Mouse (Mus musculus): ENCODE measurements around the gene Nt5m. TPM values are rescaled to one million over a fixed set of nuclear protein-coding genes. Genes with fewer than 3 reads are reported as not detected.

Nt5m gene
- polyA plus RNA-seq, 1 experiment = 99.5 TPM

DNA sequence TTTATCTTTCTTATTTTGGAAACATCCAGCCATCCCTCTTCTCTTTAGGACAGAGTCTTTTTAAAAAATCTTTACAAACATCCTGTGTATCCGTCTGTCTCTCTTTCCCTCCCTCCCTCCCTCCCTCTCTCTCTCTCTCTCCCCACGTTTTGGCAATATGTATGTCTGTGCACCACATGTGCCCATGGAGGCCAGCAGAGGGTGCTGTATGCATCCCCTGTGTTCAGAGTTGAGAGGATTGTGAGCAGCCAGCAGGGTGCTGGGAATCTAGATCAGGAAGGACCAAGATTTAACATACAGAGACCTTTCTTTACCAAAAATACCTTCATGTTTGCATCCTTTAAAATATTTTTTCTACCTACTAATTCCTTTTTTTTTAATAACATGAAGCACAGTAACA, 7.9 kb downstream of the Nt5m start:
- no peak overlapping the region for H3K4me3 ChIP-seq (replicated peaks; ENCODE audit: insufficient read depth, low read depth, low read length)
- 0% methylated on average over 2 of the region's 2 CpGs for WGBS
- H3K4me1 ChIP-seq (ENCODE audit: control insufficient read depth, insufficient read depth, low read length) = no peaks in the 10 kb centered on the region
- peak; percentile 57 to 71 for DNase-seq
- no peak overlapping the region for H3K27ac ChIP-seq (ENCODE audit: insufficient read depth, low read length)
- TF ChIP-seq POLR2A (IDR thresholded peaks at IDR 0.05; ENCODE audit: borderline replicate concordance, insufficient read depth, low read length) (no peak), CTCF (IDR thresholded peaks at IDR 0.05; ENCODE audit: borderline replicate concordance, insufficient read depth, low read depth, low read length) (peak; percentile 63)
- no peaks in the 10 kb centered on the region for H3K27me3 ChIP-seq (ENCODE audit: control insufficient read depth, insufficient read depth, low read length)

GRCm38 (mm10) chr11:59847891-59848884, 8.9 kb downstream of the Nt5m start:
- H3K27me3 ChIP-seq (ENCODE audit: control insufficient read depth, insufficient read depth, low read length) = no peaks in the 10 kb centered on the region
- TF ChIP-seq CTCF (IDR thresholded peaks at IDR 0.05; ENCODE audit: borderline replicate concordance, insufficient read depth, low read depth, low read length) (no peak), POLR2A (IDR thresholded peaks at IDR 0.05; ENCODE audit: borderline replicate concordance, insufficient read depth, low read length) (peak; percentile 64; the same call in 1 of the 2 replicates)
- under 1% methylated on average over 69 of the region's 69 CpGs for WGBS
- peak overlapping the region; percentile 77 for H3K27ac ChIP-seq (ENCODE audit: insufficient read depth, low read length)
- H3K4me1 ChIP-seq (ENCODE audit: control insufficient read depth, insufficient read depth, low read length) = no peaks in the 10 kb centered on the region
- peak; percentile 84 for DNase-seq
- H3K4me3 ChIP-seq (replicated peaks; ENCODE audit: insufficient read depth, low read depth, low read length) = peak overlapping the region; percentile 85

- Histone ChIP-seq H3K4me1 (ENCODE audit: control insufficient read depth, insufficient read depth, low read length) (no peaks in the 10 kb centered on the region), H3K27me3 (ENCODE audit: control insufficient read depth, insufficient read depth, low read length) (no peaks in the 10 kb centered on the region), H3K27ac (ENCODE audit: insufficient read depth, low read length) (no peak overlapping the region), H3K4me3 (replicated peaks; ENCODE audit: insufficient read depth, low read depth, low read length) (no peak overlapping the region)
- WGBS = 73% methylated on average over 3 of the region's 3 CpGs
- TF ChIP-seq POLR2A (IDR thresholded peaks at IDR 0.05; ENCODE audit: borderline replicate concordance, insufficient read depth, low read length) (no peak), CTCF (IDR thresholded peaks at IDR 0.05; ENCODE audit: borderline replicate concordance, insufficient read depth, low read depth, low read length) (no peak)
- DNase-seq = no peak
These were observed 13.6 kb downstream of the Nt5m start for GRCm38 (mm10) chr11:59852865-59853264.

DNA sequence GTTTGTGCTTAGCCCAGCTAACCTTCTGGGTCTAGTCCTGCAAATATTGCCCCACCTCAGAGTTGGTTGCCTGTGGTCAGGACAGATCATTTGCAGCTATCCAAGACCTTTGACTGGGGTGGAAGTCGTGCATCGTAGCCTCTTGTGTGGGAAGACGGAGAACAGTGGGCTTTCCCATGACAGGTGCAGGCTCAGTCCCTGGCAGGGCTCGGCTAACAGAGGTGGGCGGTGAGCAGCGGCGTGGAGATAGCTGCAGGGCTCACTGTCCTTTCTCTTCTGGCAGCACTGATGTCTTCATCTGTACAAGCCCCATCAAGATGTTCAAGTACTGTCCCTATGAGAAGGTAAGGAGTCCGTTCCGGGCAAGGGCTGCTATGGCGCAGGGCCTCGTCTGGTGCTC, 21.2 kb downstream of the Nt5m start:
- Histone ChIP-seq H3K27ac (ENCODE audit: insufficient read depth, low read length) (no peak overlapping the region), H3K27me3 (ENCODE audit: control insufficient read depth, insufficient read depth, low read length) (no peaks in the 10 kb centered on the region; the same call in 1 of the 2 replicates), H3K4me3 (replicated peaks; ENCODE audit: insufficient read depth, low read depth, low read length) (no peak overlapping the region), H3K4me1 (ENCODE audit: control insufficient read depth, insufficient read depth, low read length) (no peaks in the 10 kb centered on the region)
- WGBS = 71% methylated on average over 11 of the region's 11 CpGs
- no peak for TF ChIP-seq POLR2A (IDR thresholded peaks at IDR 0.05; ENCODE audit: borderline replicate concordance, insufficient read depth, low read length)
- no peak for TF ChIP-seq CTCF (IDR thresholded peaks at IDR 0.05; ENCODE audit: borderline replicate concordance, insufficient read depth, low read depth, low read length)
- no peak for DNase-seq

- no peaks in the 10 kb centered on the region for H3K4me1 ChIP-seq (ENCODE audit: control insufficient read depth, insufficient read depth, low read length)
- no peak for DNase-seq
- TF ChIP-seq POLR2A (IDR thresholded peaks at IDR 0.05; ENCODE audit: borderline replicate concordance, insufficient read depth, low read length) (no peak), CTCF (IDR thresholded peaks at IDR 0.05; ENCODE audit: borderline replicate concordance, insufficient read depth, low read depth, low read length) (no peak)
- WGBS = 95% methylated on average over 6 of the region's 6 CpGs
- H3K27ac ChIP-seq (ENCODE audit: insufficient read depth, low read length) = no peak overlapping the region
- H3K4me3 ChIP-seq (replicated peaks; ENCODE audit: insufficient read depth, low read depth, low read length) = no peak overlapping the region
- H3K27me3 ChIP-seq (ENCODE audit: control insufficient read depth, insufficient read depth, low read length) = no peaks in the 10 kb centered on the region; the same call in 1 of the 2 replicates
These were observed 25.1 kb downstream of the Nt5m start for GRCm38 (mm10) chr11:59864316-59864715.

DNA sequence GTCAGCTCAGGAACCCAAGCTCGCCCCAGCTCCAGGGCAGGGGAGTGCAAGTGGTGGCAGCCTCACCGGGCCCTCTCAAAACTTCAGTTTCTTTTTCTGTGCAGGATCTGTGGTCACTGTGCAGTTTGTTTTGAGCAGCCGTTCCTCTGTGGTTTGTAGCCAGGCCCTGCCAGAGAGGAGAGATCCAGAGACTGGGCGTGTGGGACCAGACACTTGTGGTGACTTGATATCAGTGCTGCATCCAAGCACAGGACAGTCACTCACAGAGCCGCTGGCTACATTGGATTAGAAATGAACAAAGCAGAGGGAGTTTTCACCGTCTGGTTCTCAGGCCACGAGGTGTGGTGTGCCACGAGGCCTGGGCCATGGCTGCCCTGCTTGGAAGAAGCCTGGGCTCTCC, 32.9 kb downstream of the Nt5m start:
- WGBS = 81% methylated on average over 8 of the region's 8 CpGs
- no peak for DNase-seq
- TF ChIP-seq CTCF (IDR thresholded peaks at IDR 0.05; ENCODE audit: borderline replicate concordance, insufficient read depth, low read depth, low read length) (no peak), POLR2A (IDR thresholded peaks at IDR 0.05; ENCODE audit: borderline replicate concordance, insufficient read depth, low read length) (no peak)
- no peak overlapping the region for H3K27ac ChIP-seq (ENCODE audit: insufficient read depth, low read length)
- H3K4me1 ChIP-seq (ENCODE audit: control insufficient read depth, insufficient read depth, low read length) = no peaks in the 10 kb centered on the region
- no peaks in the 10 kb centered on the region for H3K27me3 ChIP-seq (ENCODE audit: control insufficient read depth, insufficient read depth, low read length)
- H3K4me3 ChIP-seq (replicated peaks; ENCODE audit: insufficient read depth, low read depth, low read length) = no peak overlapping the region

DNA sequence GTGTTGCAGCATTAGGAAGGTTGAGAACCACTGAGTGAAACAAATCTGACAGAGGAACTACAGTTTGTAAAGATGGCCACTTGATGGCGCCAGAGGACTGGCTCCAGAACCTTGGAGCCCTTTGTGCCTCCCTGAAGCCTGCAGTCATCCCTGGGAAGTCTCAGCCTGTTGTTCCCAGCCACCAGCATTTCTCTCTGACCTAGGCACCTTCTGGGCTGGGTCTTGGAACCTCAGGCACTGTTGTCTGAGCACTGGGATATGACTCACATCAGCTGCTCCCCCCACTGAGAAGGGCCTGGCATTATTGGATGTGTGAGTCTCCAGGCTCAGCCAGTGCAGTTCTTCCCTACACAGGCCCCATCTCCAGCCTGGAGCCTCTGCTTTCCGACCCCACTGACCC, 40.8 kb downstream of the Nt5m start:
- 21% methylated on average over 2 of the region's 2 CpGs for WGBS
- Histone ChIP-seq H3K27ac (ENCODE audit: insufficient read depth, low read length) (no peak overlapping the region), H3K4me3 (replicated peaks; ENCODE audit: insufficient read depth, low read depth, low read length) (no peak overlapping the region), H3K27me3 (ENCODE audit: control insufficient read depth, insufficient read depth, low read length) (no peaks in the 10 kb centered on the region), H3K4me1 (ENCODE audit: control insufficient read depth, insufficient read depth, low read length) (no peaks in the 10 kb centered on the region)
- TF ChIP-seq CTCF (IDR thresholded peaks at IDR 0.05; ENCODE audit: borderline replicate concordance, insufficient read depth, low read depth, low read length) = peak; percentile 97
- TF ChIP-seq POLR2A (IDR thresholded peaks at IDR 0.05; ENCODE audit: borderline replicate concordance, insufficient read depth, low read length) = no peak
- peak; percentile 75 to 80 for DNase-seq
